42 mouse cellular contexts compared by ENCODE assay signal in genomic region chr16:27287410-27287809, GRCm38 (mm10). TPM values are rescaled to one million over a fixed set of nuclear protein-coding genes. Genes with fewer than 3 reads are reported as not detected.
"Had no signal": no experiment of that assay in that cellular context is flagged by ENCODE, and none has a peak within 500 bp of the region (broad histone marks: within the 10 kb centered on the region; RNA-seq: fewer than 3 reads in every experiment).

No protein-coding gene starts in this region.

- H3K27ac ChIP-seq: limb, embryonic 10.5 days; limb, embryonic 12.5 days; limb, embryonic 13.5 days; limb, embryonic 15.5 days; liver, embryonic 12.5 days; liver, embryonic 13.5 days; liver, embryonic 14.5 days; liver, embryonic 15.5 days; lung, embryonic 15.5 days; macrophage; midbrain, embryonic 10.5 days; midbrain, embryonic 12.5 days; midbrain, embryonic 13.5 days; midbrain, embryonic 15.5 days had no signal

- H3K9me3 ChIP-seq: limb, embryonic 10.5 days; limb, embryonic 12.5 days; limb, embryonic 13.5 days; limb, embryonic 15.5 days; liver, embryonic 12.5 days; liver, embryonic 13.5 days; liver, embryonic 15.5 days; lung, embryonic 15.5 days; megakaryocyte, embryonic 14.5 days; midbrain, embryonic 10.5 days; midbrain, embryonic 12.5 days; midbrain, embryonic 13.5 days; midbrain, embryonic 15.5 days had no signal

- H3K9ac ChIP-seq: limb, embryonic 12.5 days; limb, embryonic 13.5 days; limb, embryonic 15.5 days; liver, embryonic 12.5 days; liver, embryonic 13.5 days; liver, embryonic 14.5 days; liver, embryonic 15.5 days; liver, postnatal 0 days; lung, embryonic 14.5 days; lung, embryonic 15.5 days; midbrain, embryonic 12.5 days; midbrain, embryonic 13.5 days; midbrain, embryonic 15.5 days had no signal

- H3K4me2 ChIP-seq: limb, embryonic 12.5 days; limb, embryonic 13.5 days; limb, embryonic 15.5 days; liver, embryonic 11.5 days; liver, embryonic 12.5 days; liver, embryonic 13.5 days; liver, embryonic 15.5 days; lung, embryonic 14.5 days; lung, embryonic 15.5 days; midbrain, embryonic 11.5 days; midbrain, embryonic 12.5 days; midbrain, embryonic 13.5 days; midbrain, embryonic 15.5 days had no signal

- DNase-seq: left cerebral cortex, postnatal 4 days; liver; liver, embryonic 13.5 days; liver, postnatal 0 days; lung, adult 18-20 months; lung, adult 2 months; lung, embryonic 14.5 days; lung, postnatal 10 days; lung, postnatal 14 days; lung, postnatal 36 days; lung, postnatal 4 days; midbrain, embryonic 14.5 days had no signal

- H3K4me1 ChIP-seq: limb, embryonic 10.5 days; limb, embryonic 12.5 days; limb, embryonic 13.5 days; limb, embryonic 15.5 days; liver, embryonic 12.5 days; liver, embryonic 13.5 days; liver, embryonic 15.5 days; lung, embryonic 15.5 days; megakaryocyte, embryonic 14.5 days; midbrain, embryonic 10.5 days; midbrain, embryonic 12.5 days; midbrain, embryonic 13.5 days; midbrain, embryonic 15.5 days had no signal

- H3K27me3 ChIP-seq: limb, embryonic 12.5 days; limb, embryonic 13.5 days; limb, embryonic 15.5 days; liver, embryonic 12.5 days; liver, embryonic 13.5 days; liver, embryonic 15.5 days; lung, embryonic 15.5 days; megakaryocyte, embryonic 14.5 days; midbrain, embryonic 12.5 days; midbrain, embryonic 13.5 days; midbrain, embryonic 15.5 days had no signal

- H3K4me3 ChIP-seq: limb, embryonic 10.5 days; limb, embryonic 12.5 days; limb, embryonic 13.5 days; limb, embryonic 15.5 days; liver, embryonic 12.5 days; liver, embryonic 13.5 days; liver, embryonic 15.5 days; lung, embryonic 15.5 days; megakaryocyte, embryonic 14.5 days; midbrain, embryonic 10.5 days; midbrain, embryonic 12.5 days; midbrain, embryonic 13.5 days; midbrain, embryonic 15.5 days; myocyte had no signal

- H3K36me3 ChIP-seq: limb, embryonic 10.5 days; limb, embryonic 12.5 days; limb, embryonic 13.5 days; limb, embryonic 15.5 days; liver, embryonic 12.5 days; liver, embryonic 13.5 days; liver, embryonic 15.5 days; lung, embryonic 15.5 days; midbrain, embryonic 10.5 days; midbrain, embryonic 12.5 days; midbrain, embryonic 13.5 days; midbrain, embryonic 15.5 days had no signal

RNA-seq across cellular contexts. Expression of gene Ostn, which starts 19.9 kb away (rescaled TPM):
- total RNA-seq: left cerebral cortex, adult 8-10 months; left cerebral cortex, postnatal 36 days; liver, adult 2 months; megakaryocyte progenitor cell, adult 5-6 weeks; megakaryocyte, adult 5-6 weeks; megakaryocyte-erythroid progenitor cell, adult 5-6 weeks; midbrain, postnatal 0 days; monocyte, adult 5-6 weeks had no signal
- polyA plus RNA-seq: limb, embryonic 10.5 days; limb, embryonic 11.5 days; limb, embryonic 12.5 days; liver, adult 2 months; liver, embryonic 12.5 days; liver, embryonic 13.5 days; liver, embryonic 14.5 days; liver, embryonic 15.5 days; liver, embryonic 16.5 days; liver, postnatal 0 days; lung, adult 2 months; lung, embryonic 14.5 days; lung, embryonic 15.5 days; lung, postnatal 0 days; macrophage; midbrain, embryonic 10.5 days; midbrain, embryonic 11.5 days; midbrain, embryonic 12.5 days; midbrain, embryonic 13.5 days; midbrain, embryonic 14.5 days; midbrain, embryonic 15.5 days; midbrain, embryonic 16.5 days; midbrain, postnatal 0 days; neural tube, embryonic 11.5 days had no signal
